In the genomic region with DNA sequence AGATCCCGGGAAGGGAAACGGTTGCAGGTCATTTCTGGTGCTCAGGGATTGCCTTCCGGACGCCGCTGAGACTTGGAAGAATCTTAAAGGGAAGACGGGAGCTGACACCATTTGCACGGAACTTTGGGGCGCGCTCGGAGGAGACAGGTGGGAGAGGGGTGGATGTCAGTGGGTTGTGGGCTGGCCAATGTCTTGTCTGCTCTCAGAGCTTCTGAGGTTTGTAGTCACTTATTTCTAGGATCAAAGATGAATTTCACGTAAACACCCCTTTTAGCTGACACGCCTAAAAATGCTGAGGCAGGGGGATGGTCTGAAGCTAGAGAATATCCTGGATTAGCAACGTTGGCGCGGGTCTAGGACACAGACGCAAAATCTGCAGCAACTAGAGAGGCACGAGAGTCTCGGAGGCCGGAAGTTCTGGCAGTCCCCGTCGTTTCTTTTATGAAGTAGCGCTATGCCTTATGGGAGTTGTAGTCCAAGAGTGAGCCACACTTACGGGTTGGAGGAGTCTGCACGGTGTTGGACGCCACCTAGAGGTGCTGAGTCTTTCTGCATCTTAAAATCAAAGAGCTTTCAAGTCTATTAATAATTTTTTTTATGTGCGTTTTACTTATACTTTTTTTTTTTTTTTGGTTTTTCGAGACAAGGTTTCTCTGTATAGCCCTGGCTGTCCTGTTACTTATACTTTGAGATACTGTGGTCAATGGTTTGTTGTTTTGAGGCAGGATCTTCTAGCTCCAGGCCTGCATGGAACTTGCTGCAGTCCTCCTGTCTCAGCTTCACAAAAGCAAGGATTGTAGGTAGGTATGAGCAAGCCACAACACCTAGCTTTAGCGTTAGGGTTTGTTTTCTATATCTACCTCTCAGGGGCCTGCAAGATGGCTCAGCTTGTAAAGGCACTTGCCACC, we compare ENCODE assay signal across 8 mouse cellular contexts. TPM values are rescaled to one million over a fixed set of nuclear protein-coding genes. Genes with fewer than 3 reads are reported as not detected.
DNase-seq lines count a peak whose midpoint lies in the region; ATAC-seq lines count a peak whose summit lies in the region.

A gene (plus strand): TSS at position 72 of the 908 bp plus-strand sequence.

- DNase-seq in adipocyte (ENCODE audit: low spot score) = peak; percentile 98
- DNase-seq in embryo, embryonic 10 days (ENCODE audit: low spot score) = peak; percentile 99
- DNase-seq in gastrocnemius, postnatal 10 days = peak; percentile 65
- peak; percentile 98 for DNase-seq in induced T-regulatory cell, adult 2 months (ENCODE audit: low read depth)
- DNase-seq in left cerebral cortex, adult 9 months (ENCODE audit: low spot score in 2 of 2) = peak; percentile 69 to 77
- peak; percentile 72 for DNase-seq in right cerebral cortex, postnatal 14 days
- peak; percentile 60 to 74 for DNase-seq in urinary bladder, postnatal 36 days (ENCODE audit: low spot score in 2 of 2)

- peak; percentile 91 for ATAC-seq in megakaryocyte progenitor cell, adult 5-6 weeks (replicated peaks; ENCODE audit: poor library complexity)

RNA-seq across cellular contexts. Expression of the gene that starts here (rescaled TPM):
- total RNA-seq in gastrocnemius, postnatal 10 days (2021) = 1 to 10 TPM; 7.3 to 9.3 TPM
- total RNA-seq in megakaryocyte progenitor cell, adult 5-6 weeks (2015) = 7.4 and 15.1 TPM in 2 replicates
- 5.3 and 5.9 TPM in 2 replicates for total RNA-seq in megakaryocyte progenitor cell, adult 5-6 weeks (2017)

Comparison
In these comparisons a context has a peak if more than half of its experiments do, and no peak if none do; other contexts are left out.
1. Peak in every context shown above with its lines: DNase-seq and ATAC-seq.